Mouse (Mus musculus): ENCODE results near the gene Rab1a.
"Not testable (repeated sequence)": the region's sequence is repeated elsewhere in the genome, so short reads cannot be mapped to it uniquely, and the experiment has no call there.

Gene Rab1a

DNA sequence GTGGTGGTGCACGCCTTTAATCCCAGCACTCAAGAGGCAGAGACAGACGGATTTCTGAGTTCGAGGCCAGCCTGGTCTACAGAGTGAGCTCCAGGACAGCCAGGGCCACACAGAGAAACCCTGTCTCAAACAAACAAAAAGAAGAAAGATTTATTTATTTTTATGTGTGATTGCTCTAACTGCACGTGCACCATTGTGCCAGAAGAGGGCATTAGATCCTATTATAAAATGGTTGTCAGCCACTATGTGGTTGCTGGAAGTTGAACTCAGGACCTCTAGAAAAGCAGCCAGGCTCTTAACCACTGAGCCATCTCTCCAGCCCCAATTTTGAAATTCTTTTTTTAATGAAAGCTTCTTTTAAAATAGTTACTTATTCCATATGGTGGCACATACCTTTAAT is 15.2 kb downstream of the Rab1a start:
- ATAC-seq (ENCODE audit: insufficient number of reproducible peaks, low FRiP score, low TSS enrichment): no peak

DNA sequence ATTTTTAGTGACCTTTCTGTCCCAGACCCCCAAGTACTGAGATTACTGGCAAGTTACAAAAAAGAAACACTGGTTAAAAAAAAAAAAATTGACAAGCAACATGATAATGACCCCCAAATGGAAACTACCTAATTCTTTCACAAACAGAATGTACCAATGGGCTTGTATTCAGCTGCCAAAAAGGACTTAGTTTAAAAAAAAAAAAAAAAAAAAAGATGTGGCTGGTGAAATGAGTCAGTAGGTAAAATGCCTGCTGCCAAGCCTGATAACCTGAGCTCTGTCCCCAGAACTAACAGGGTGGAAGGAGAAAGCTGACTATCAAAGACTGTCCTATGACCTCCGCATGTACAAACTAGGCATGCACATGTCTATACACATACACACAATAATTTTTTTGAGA is 16.0 kb downstream of the Rab1a start:
- no peak for ATAC-seq (ENCODE audit: insufficient number of reproducible peaks, low FRiP score, low TSS enrichment)

DNA sequence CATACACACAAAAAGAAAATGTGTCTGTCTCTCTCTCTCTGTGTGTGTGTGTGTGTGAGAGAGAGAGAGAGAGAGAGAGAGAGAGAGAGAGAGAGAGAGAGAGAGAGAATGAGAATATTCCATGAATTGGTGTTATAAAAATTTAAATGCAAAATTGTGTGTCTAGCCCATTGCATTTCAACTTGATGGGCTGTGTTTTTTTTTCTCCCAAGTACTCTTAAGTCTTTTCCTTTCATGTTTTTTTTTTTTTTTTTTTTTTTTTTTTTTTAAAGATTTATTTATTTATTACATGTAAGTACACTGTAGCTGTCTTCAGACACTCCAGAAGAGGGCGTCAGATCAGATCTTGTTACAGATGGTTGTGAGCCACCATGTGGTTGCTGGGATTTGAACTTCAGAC is 20.4 kb downstream of the Rab1a start:
- ATAC-seq (ENCODE audit: insufficient number of reproducible peaks, low FRiP score, low TSS enrichment): not testable (repeated sequence)

DNA sequence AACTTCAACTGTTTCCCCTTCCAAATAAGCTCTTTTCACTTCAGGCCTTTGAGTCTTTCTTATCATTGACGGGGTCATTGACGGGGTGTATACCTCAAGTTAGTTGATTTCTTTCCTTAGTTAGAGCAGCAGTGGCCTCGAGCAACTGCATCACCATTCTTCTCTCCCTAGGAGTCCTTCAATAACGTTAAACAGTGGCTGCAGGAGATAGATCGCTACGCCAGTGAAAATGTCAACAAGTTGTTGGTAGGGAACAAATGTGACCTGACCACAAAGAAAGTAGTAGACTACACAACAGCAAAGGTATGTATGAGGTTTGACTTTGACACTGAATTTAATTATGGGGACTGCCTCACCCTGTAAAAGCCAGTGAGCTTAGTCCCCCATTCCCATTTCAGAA is 23.0 kb downstream of the Rab1a start:
- ATAC-seq (ENCODE audit: insufficient number of reproducible peaks, low FRiP score, low TSS enrichment): no peak

DNA sequence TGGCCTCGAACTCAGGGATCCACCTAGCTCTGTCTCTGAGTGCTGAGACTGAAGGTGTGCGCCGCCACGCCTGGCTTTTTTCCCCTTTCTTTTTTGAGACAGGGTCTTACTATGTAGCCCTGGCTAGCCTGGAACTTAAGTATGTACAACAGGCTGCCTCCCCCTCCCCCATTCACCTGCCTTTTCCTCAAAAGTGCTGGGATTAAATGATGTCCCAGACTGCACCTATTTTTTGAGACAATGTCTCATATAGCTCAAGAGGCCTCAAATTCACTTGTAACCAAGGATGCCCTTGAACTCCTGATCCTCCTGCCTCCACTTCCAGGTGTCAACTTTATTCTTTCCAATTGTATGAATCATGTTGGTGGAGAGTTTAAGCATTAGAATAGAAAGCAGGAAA is 24.7 kb downstream of the Rab1a start:
- ATAC-seq (ENCODE audit: insufficient number of reproducible peaks, low FRiP score, low TSS enrichment): no peak

DNA sequence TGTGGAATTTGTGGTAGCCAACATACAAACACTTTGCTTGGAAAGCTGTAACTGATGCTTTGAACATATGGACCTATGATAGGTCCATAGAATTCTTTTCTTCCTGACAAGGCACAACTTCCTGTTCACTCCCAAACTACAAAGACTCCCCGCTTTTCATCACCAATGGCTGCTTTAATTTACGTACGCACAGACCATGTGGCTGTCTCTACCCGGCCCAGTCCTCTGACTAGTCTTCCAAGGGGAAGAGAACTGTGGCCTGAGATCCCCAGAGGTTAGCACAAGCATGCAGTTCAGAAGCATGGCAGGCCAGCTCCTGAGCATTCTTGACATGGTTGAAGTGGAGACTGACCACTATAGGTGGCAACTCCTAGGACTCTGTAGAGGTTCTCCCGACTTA is 27.4 kb downstream of the Rab1a start:
- no peak for ATAC-seq (ENCODE audit: insufficient number of reproducible peaks, low FRiP score, low TSS enrichment)

DNA sequence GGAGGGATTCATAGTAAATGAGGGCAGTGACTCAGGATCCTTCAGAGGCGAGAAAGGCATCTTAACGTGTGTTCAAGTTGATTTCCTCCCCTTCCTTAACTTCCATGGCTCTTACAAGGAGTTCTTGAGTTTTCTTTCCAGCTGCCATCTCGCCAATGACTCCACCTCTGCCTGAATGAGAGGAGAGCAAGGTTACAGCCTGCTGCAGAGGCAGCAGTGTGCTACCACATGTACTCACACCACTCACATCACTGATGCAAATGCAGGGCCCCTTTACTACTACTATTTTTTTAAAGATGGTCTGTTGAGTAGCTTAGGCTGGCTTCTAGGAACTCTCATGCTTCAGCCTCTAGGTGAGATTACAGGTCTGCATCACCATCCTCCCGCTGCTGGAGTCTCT is 28.1 kb downstream of the Rab1a start:
- no peak for ATAC-seq (ENCODE audit: insufficient number of reproducible peaks, low FRiP score, low TSS enrichment)

DNA sequence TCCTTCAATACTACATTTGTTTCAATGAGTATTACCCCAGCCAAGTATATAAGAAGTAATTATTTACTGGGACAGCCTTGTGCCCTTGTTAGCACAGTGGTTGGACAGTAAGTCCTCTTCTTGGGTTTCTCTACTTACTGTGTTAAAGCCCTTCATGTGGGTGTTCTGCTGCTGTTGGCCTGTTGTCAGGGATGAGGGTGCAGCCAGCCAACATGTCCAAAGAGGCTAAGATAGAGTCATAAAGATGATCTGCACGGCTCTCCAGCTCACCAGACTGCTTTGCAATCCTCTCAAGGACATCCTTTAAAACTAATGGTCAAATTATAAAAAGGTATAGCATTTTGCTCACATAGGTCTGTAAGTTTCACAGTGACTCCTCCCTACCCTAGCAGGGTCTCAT is 29.1 kb downstream of the Rab1a start:
- ATAC-seq (ENCODE audit: insufficient number of reproducible peaks, low FRiP score, low TSS enrichment): no peak

DNA sequence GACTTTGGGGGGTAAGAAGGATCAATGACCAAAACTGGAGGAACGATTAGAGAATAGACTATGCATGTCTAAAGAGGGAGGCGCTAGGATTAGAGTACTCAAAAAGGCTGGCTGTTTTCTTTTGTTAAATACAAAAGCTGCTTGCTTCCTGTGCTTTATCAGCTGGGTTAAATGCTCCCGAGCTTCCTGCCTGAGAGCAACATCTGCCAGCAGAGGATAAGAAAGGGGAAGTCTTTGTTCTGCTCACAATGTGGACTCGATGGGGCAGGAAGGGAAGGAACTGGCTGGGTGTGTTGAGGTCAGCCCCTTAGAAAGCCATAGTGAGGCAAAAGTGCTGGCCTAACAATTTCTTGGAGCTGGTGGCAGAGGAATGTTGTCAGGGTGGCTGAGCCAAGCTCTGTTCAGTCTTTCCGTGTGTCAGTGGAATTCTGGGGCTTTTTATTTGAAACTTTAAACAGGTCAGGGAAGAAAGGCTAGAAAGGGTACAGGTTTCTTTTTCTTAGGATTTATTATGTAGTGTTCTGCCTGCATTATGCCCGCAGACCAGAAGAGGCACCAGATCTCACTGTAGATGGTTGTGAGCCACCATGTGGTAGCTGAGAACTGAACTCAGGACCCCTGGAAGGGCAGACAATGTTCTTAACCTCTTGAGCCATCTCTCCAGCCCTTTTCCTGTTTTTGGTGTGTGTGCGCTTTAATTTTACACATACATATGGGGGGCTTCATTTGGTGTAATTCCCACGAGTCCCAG is 30.1 kb downstream of the Rab1a start:
- ATAC-seq (ENCODE audit: insufficient number of reproducible peaks, low FRiP score, low TSS enrichment): no peak

DNA sequence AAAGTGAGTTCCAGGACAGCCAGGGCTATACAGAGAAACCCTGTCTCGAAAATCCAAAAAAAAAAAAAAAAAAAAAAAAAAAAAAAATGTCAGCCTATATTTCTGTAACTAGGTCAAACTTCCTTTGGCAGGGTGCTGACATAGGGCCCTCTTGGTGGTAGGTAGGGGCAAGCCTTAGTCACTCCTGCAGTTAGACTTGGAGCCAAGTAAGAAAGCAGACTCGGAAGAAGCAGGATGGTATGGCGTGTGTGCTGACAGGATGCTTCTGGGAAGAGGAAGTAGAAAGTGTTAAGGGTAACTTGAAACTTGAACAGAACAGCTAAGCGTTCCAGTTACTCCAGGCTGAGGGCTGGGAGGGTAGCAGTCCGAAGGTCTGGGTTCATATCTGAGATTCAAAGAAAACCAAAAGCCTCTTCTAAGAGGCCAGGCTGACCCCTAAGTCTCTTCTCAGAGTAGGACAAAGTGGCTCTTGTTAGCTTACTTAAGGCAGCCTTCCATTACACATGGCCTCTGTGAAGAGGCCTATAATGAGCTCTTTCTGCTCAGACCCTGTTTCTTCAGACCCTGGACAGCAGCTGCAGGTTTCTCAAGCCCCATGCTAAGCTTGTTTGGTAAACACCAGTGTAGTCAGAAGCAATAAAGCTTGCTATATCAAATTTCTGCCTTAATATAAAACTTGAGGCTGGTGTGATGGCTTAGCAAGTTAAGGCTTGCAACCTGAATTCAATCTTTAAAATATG is 31.0 kb downstream of the Rab1a start:
- no peak for ATAC-seq (ENCODE audit: insufficient number of reproducible peaks, low FRiP score, low TSS enrichment)

DNA sequence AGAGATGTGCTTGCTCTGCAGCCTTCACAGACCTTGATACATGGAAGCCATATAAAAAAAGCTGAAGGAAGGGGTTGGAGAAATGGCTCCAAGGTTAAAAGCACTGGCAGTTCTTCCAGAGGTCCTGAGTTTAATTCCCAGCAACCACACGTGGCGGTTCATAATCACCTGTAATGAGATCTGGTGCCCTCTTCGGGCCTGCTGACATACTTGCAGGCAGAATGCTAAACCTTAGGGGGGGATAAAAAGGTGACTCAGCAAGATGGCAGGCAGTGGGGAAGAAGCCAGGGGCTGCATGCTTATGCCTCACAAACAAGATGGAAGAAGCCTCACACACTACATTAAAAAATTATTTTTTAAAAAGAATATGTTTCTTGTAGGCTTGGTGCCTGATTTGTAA is 33.0 kb downstream of the Rab1a start:
- no peak for ATAC-seq (ENCODE audit: insufficient number of reproducible peaks, low FRiP score, low TSS enrichment)

DNA sequence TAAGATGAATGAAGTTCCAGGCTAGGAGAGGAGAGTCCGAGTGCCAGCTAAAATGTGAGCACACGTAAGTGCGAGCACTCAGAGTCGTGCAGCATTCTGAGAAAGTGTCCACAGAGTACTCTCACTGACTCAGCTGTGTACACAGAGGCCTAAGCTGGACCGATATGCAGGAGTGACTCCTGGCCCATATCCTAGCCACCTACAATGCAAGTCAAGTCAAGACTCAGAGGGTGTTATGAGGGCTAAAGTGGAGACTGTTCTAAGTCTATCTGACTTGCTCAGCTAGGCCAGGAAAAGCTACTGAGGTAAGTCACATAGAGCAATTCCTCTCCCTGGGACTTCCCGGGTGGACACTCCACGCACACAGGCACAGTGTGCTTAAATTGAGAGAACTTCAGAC is 35.8 kb downstream of the Rab1a start:
- ATAC-seq (ENCODE audit: insufficient number of reproducible peaks, low FRiP score, low TSS enrichment): no peak

DNA sequence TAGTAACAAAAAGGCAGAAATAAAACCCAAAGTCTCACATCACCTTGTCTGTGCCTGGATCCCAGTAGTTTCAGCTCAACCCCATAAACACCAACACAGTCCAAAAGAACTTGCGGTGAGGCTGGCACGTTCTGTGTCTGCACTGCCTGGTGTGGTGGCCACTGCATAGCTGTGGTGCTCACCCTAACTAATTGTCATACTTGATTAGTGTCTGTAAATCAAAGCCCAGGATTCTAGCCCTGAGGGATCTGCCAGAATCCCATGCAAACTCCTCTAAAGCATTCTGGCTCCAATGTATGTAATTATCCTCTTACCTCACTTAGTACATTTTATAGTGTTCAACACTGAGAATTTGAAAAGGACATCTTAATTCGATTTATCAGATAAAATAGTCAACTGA is 36.7 kb downstream of the Rab1a start:
- ATAC-seq (ENCODE audit: insufficient number of reproducible peaks, low FRiP score, low TSS enrichment): no peak

DNA sequence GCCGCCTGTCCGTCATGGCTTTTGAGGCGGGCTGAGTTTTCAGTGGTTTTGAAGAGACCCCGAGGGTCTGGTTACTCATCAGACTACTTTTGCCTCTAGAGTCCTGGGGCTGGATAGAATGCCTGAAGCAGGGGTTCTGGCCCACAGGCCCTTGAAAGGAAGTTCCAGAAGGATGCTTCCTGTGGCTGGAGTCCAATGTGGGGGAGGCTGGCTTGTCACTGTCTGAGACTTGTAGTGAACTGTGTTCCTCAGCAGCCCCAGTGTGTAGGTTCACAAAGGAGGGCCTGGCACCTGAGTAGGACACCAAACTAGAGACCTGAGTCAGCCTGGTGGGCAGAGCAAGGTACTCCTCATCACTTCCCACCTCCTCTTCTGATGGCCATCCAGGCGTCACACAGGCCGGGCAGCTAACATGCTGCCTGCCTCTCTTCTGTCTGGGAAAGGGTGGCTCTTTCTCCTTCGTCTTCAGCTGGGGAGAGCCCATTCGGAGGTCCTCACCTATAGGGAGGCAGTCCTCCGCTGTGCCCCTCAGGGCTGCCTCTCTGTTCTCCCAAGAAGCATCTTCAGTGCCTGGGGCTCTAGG is 38.1 kb downstream of the Rab1a start:
- ATAC-seq (ENCODE audit: insufficient number of reproducible peaks, low FRiP score, low TSS enrichment): no peak

DNA sequence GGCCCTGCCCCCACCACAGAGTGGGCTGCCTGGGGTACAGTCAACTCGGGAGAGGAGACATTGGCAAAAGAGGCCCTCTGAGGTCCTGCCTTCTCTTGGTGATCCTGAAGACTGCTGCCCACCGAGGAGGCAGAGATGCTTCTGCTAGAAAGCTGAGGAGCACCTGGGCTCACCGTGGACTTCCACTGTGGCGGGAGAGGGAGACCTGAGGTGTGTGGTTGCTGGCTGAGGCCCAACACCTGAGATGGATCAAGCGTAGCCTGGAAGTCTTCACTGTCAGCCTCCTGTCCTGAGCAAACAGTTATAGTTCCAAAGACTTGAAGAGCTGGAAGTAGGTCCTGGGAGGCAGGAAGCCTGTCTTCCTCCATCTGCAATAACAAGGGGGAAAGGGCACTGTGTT is 39.1 kb downstream of the Rab1a start:
- ATAC-seq (ENCODE audit: insufficient number of reproducible peaks, low FRiP score, low TSS enrichment): no peak

DNA sequence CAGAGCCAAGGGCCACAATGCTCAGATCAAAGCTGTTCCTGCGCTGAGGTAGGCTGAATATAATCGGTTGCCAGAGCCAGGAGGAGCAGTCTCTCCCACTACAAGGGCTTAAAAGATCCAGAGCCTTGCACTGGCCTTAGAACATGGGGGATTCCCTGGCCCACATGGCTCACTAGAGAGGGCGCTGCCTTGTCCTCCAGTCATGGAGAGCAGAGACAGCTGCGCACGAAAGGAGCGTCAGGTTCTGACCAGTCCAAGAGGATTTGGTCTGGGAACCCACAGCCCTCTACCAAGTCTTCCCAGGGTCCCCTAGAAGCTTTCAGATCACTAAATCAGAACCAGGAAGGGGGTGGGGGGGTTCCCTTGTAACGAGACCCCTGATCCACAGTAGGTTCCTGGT is 40.1 kb downstream of the Rab1a start:
- ATAC-seq (ENCODE audit: insufficient number of reproducible peaks, low FRiP score, low TSS enrichment): no peak

DNA sequence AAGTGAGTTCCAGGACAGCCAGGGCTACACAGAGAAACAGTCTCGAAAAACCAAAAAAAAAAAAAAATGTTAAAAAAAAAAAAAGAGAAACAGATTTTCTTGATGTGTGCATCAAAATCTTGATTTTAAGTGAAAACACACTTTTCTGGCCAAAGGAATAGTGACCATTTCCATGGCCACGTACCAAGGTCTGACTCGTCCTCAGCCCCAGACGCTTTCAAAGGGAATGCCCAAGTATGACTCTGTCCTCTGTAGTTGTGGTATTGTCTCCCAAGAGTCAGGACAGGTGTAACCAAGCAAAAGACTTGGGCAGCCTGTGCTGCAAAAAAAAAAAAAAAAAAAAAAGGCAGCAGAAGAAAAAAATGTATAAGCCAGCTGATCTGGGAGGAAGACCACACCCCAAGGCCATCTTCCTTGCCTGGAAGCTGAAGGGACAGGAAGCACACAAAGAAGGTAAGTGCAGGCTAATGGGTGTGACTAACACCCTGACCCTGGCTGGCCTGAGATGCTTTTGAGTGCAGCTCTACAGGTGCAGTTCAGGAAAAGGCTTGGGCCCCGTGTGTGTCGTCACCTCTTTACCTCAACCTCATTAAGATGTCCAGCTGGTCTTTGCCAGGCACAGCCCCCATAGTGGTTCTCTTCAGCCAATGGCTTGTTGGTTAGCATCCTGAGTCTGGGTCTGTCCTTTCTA is 41.3 kb downstream of the Rab1a start:
- ATAC-seq (ENCODE audit: insufficient number of reproducible peaks, low FRiP score, low TSS enrichment): no peak

DNA sequence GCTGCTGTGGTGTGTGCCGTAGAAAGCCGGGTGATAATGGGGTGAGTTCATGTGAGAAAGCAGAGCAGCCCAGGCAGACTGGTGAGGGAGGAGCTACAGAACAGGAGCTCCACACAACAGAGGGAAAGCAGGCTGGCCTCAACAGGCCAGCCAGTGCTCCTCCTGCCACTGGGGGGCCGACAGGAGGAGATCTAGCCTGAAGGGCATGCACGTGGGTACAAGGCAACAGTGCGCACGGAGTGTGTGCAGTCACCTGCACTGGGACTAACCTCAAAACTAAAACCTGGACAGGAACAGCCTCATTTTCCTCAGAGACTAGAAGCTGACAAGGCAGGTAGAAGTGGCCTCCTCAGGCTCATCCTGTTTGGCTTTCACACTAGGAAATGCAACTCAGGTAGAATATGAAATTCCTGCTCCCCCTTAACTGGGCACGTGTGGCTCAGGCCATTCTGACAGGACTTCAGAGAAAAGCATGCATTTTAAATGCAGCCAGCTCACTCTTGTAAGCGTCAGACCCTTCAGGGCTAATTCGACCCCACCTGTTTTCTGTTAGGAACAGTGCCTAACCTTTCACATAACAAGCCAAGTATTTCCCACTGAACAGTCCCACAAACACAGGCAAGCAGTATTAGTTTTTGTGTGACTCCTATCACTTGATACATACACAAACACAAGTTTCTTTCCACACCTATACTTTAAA is 42.1 kb downstream of the Rab1a start:
- peak; percentile 39; the same call in 1 of the 2 replicates for ATAC-seq (ENCODE audit: insufficient number of reproducible peaks, low FRiP score, low TSS enrichment)

DNA sequence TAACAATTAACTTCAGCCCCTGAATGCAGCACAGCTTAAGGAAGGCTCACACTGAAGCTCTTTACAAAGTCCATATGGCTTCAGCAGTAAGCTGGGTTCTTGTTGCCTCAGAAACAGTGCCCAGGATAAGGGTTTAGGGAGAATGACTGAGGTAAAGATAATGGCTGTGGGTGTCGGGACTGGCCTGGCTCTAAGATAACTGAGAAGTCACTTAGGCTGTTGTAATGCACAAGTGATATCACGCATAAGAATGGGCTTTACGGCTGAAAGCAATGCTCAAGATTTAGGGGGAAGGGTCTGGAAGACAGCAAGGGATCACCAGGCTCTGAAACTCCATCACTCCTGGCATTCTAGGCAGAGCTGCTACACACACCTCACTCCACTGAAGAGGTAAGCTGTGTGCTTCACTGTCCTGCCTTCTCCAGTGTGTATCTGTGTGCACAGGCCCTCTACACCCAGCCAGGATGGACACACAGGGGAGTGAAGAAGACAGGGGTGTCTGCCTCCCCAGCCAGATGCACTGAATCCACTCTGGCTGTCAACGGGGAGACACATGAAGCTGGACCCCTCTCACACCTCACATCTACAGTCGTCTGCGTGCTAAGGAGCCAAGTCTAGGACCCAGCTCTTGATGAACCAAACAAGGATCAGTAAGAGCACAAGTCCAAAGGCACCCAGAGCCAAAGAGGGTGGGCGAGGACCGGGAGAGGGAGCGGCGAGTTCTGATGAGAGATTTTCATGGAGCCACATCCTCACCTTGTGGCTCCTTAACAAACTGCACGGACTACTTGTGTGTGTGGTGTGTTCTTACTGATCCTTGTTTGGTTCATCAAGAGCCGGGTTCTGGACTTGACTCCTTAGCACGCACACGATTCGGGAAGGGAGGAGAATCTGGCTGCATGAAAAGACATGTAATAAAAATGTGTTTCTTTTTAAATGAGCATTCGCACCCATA is 43.4 kb downstream of the Rab1a start:
- ATAC-seq (ENCODE audit: insufficient number of reproducible peaks, low FRiP score, low TSS enrichment): no peak
